Comparison of ENCODE assay signal across 9 mouse cellular contexts in genomic region chr13:34272275-34273054, GRCm38 (mm10).
DNase-seq lines count a peak whose midpoint lies in the region; ATAC-seq and TF ChIP-seq lines count a peak whose summit lies in the region.
"Had no signal": no experiment of that assay in that cellular context is flagged by ENCODE, and none has a peak within 500 bp of the region (broad histone marks: within the 10 kb centered on the region; RNA-seq: fewer than 3 reads in every experiment).

No protein-coding gene starts in this region.

- DNase-seq in adrenal gland, adult 8-10 months, result peak; percentile 8
- no peak for DNase-seq in adrenal gland, postnatal 14 days
- DNase-seq in liver, adult 2 months (ENCODE audit: extremely low read depth, low read depth, low spot score), result peak; percentile 85
- DNase-seq in spleen, adult 12 weeks (ENCODE audit: low spot score), result no peak
- DNase-seq in cerebellum, adult 11-12 months, result no peak
- DNase-seq: B cell, adult 2 months had no signal

- H3K27ac ChIP-seq in neural tube, embryonic 13.5 days (replicated peaks), result peak overlapping the region; percentile 42; the same call in 1 of the 2 replicates
- no peak overlapping the region for H3K27ac ChIP-seq in neural tube, embryonic 15.5 days (replicated peaks)
- peak overlapping the region; percentile 72 for H3K27ac ChIP-seq in liver, adult 2 months (replicated peaks; ENCODE audit: insufficient read depth, low read depth, low read length)
- H3K27ac ChIP-seq in stomach, embryonic 15.5 days, result peak overlapping the region; percentile 35; the same call in 1 of the 2 replicates

- H3K36me3 ChIP-seq in neural tube, embryonic 13.5 days, result peaks cover 10% of the 10 kb centered on the region
- 0 out of 2 replicates have a peak, but pooled peaks cover 4% of the 10 kb centered on the region for H3K36me3 ChIP-seq in neural tube, embryonic 15.5 days
- no peaks in the 10 kb centered on the region; the same call in 1 of the 2 replicates for H3K36me3 ChIP-seq in liver, adult 2 months (ENCODE audit: control insufficient read depth, insufficient read depth, low read length)
- no peaks in the 10 kb centered on the region for H3K36me3 ChIP-seq in stomach, embryonic 15.5 days

- peaks cover 35% of the 10 kb centered on the region for H3K79me2 ChIP-seq in liver, adult 2 months (ENCODE audit: control insufficient read depth, insufficient read depth, low read length)

- no peaks in the 10 kb centered on the region for H3K9me3 ChIP-seq in neural tube, embryonic 13.5 days
- H3K9me3 ChIP-seq in neural tube, embryonic 15.5 days (replicated peaks), result no peaks in the 10 kb centered on the region
- no peaks in the 10 kb centered on the region for H3K9me3 ChIP-seq in stomach, embryonic 15.5 days

- no peak overlapping the region for H3K4me3 ChIP-seq in neural tube, embryonic 13.5 days
- no peak overlapping the region for H3K4me3 ChIP-seq in neural tube, embryonic 15.5 days (replicated peaks)
- H3K4me3 ChIP-seq in liver, adult 2 months (ENCODE audit: insufficient read depth, low read depth, low read length), result no peak overlapping the region
- no peak overlapping the region for H3K4me3 ChIP-seq in stomach, embryonic 15.5 days (replicated peaks)

- no peak overlapping the region for H3K4me2 ChIP-seq in neural tube, embryonic 13.5 days
- no peak overlapping the region for H3K4me2 ChIP-seq in neural tube, embryonic 15.5 days
- H3K4me2 ChIP-seq in stomach, embryonic 15.5 days, result no peak overlapping the region

- no peak for TF ChIP-seq POLR2A in liver, adult 2 months (IDR thresholded peaks at IDR 0.05; ENCODE audit: extremely low read depth, insufficient read depth, low read length)

- no peak for ATAC-seq in neural tube, embryonic 13.5 days (ENCODE audit: low read depth)
- no peak for ATAC-seq in neural tube, embryonic 15.5 days (ENCODE audit: low FRiP score)
- ATAC-seq in stomach, embryonic 15.5 days (ENCODE audit: insufficient read depth, low FRiP score, low read depth), result no peak

- no peaks in the 10 kb centered on the region for H3K27me3 ChIP-seq in neural tube, embryonic 13.5 days
- H3K27me3 ChIP-seq in neural tube, embryonic 15.5 days (replicated peaks), result no peaks in the 10 kb centered on the region
- H3K27me3 ChIP-seq in liver, adult 2 months (ENCODE audit: control insufficient read depth, insufficient read depth, low read length), result no peaks in the 10 kb centered on the region
- no peaks in the 10 kb centered on the region for H3K27me3 ChIP-seq in stomach, embryonic 15.5 days (replicated peaks)

- no peak overlapping the region for H3K9ac ChIP-seq in neural tube, embryonic 13.5 days
- H3K9ac ChIP-seq in neural tube, embryonic 15.5 days (replicated peaks), result no peak overlapping the region
- peak overlapping the region; percentile 51 for H3K9ac ChIP-seq in liver, adult 2 months (ENCODE audit: low read depth, low read length)
- no peak overlapping the region for H3K9ac ChIP-seq in stomach, embryonic 15.5 days

- no peak for TF ChIP-seq CTCF in liver, adult 2 months (IDR thresholded peaks at IDR 0.05; ENCODE audit: low read depth, low read length)

- 21% methylated on average over 8 of the region's 8 CpGs for WGBS in neural tube, embryonic 13.5 days
- WGBS in neural tube, embryonic 15.5 days, result 28% methylated on average over 8 of the region's 8 CpGs
- 13% methylated on average over 8 of the region's 8 CpGs for WGBS in liver, adult 2 months
- WGBS in stomach, embryonic 15.5 days, result 27% methylated on average over 8 of the region's 8 CpGs

- H3K4me1 ChIP-seq in neural tube, embryonic 13.5 days (replicated peaks), result peaks cover 52% of the 10 kb centered on the region
- peaks cover 39% of the 10 kb centered on the region for H3K4me1 ChIP-seq in neural tube, embryonic 15.5 days
- H3K4me1 ChIP-seq in liver, adult 2 months (ENCODE audit: control insufficient read depth, insufficient read depth, low read length), result peaks cover 28% of the 10 kb centered on the region
- H3K4me1 ChIP-seq in stomach, embryonic 15.5 days, result peaks cover 10% of the 10 kb centered on the region; the same call in 1 of the 2 replicates

Comparison
In these comparisons a context has a peak if more than half of its experiments do, and no peak if none do; other contexts are left out.
1. DNase-seq: peak in adrenal gland, adult 8-10 months (single experiment) and liver, adult 2 months (single experiment); none in adrenal gland, postnatal 14 days (single experiment), spleen, adult 12 weeks (single experiment) and cerebellum, adult 11-12 months (single experiment).